22 mouse cellular contexts compared by ENCODE assay signal in genomic region chr6:22198603-22199002, GRCm38 (mm10).
"Had no signal": no experiment of that assay in that cellular context is flagged by ENCODE, and none has a peak within 500 bp of the region (broad histone marks: within the 10 kb centered on the region; RNA-seq: fewer than 3 reads in every experiment).

No protein-coding gene starts in this region.

- ATAC-seq: forebrain, postnatal 0 days; hindbrain, embryonic 16.5 days; inflammation-experienced regulatory T-cells, adult 6 months; intestine, embryonic 15.5 days; intestine, postnatal 0 days had no signal

- H3K4me2 ChIP-seq: heart, embryonic 12.5 days; hindbrain, embryonic 14.5 days; intestine, embryonic 15.5 days; limb, embryonic 12.5 days; liver, embryonic 13.5 days had no signal

- H3K9ac ChIP-seq: forebrain, postnatal 0 days; heart, embryonic 12.5 days; hindbrain, embryonic 14.5 days; intestine, embryonic 15.5 days; limb, embryonic 12.5 days; liver, embryonic 13.5 days had no signal

- H3K27ac ChIP-seq: heart, adult 2 months; hindbrain, embryonic 14.5 days; intestine, embryonic 15.5 days; layer of hippocampus, adult 2 months; left cerebral cortex, adult 2 months; limb, embryonic 10.5 days; limb, embryonic 12.5 days; liver, embryonic 13.5 days had no signal

- H3K4me1 ChIP-seq: heart, embryonic 12.5 days; intestine, embryonic 15.5 days; liver, embryonic 13.5 days had no signal

- DNase-seq: forebrain, postnatal 0 days; gastrocnemius, postnatal 10 days; heart, adult 11 months; heart, adult 2 months; heart, postnatal 10 days; heart, postnatal 36 days; kidney, adult 18-20 months; kidney, adult 8-10 months; kidney, postnatal 10 days; kidney, postnatal 25 days; kidney, postnatal 4 days; liver, embryonic 13.5 days had no signal

- H3K36me3 ChIP-seq: heart, embryonic 12.5 days; intestine, embryonic 15.5 days; liver, embryonic 13.5 days had no signal

- H3K27me3 ChIP-seq: heart, embryonic 12.5 days; intestine, embryonic 15.5 days; limb, embryonic 12.5 days; liver, embryonic 13.5 days had no signal

- H3K9me3 ChIP-seq: heart, embryonic 12.5 days; intestine, embryonic 15.5 days; limb, embryonic 10.5 days; limb, embryonic 12.5 days; liver, embryonic 13.5 days had no signal

- H3K4me3 ChIP-seq: heart, adult 2 months; heart, embryonic 12.5 days; intestine, embryonic 15.5 days; layer of hippocampus, adult 2 months; left cerebral cortex, adult 2 months; limb, embryonic 10.5 days; limb, embryonic 12.5 days; liver, embryonic 13.5 days had no signal
